Mouse (Mus musculus): ENCODE data around the gene Slc2a10.

DNA sequence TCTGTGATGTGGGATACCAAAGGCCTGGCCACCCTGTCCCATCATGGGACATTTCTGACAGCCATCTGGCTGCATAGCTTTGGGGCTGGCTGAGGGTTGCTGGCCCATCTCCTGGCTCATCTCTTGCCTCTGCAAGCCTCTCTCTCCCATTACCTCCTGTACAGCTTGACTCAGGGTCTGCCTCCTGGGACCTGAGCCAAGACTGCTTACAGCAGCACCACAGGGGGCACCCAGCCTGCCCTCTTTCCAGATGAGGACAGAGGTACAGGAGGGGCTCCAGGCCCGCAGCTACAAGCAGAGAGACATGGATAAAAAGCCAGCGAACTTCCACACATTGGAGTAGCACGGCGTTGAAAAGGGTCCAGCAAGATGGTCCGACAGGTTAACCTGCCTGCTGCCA, 17.2 kb upstream of the Slc2a10 start:
- TF ChIP-seq HCFC1 (IDR thresholded peaks at IDR 0.05; ENCODE audit: borderline replicate concordance, insufficient read depth, low read length) = no peak
- TF ChIP-seq MAFK (IDR thresholded peaks at IDR 0.05; ENCODE audit: insufficient read depth, low read depth, low read length) = no peak
- no peak for TF ChIP-seq CHD2 (IDR thresholded peaks at IDR 0.05; ENCODE audit: low read depth, low read length)
- no peak for TF ChIP-seq ZNF384 (IDR thresholded peaks at IDR 0.05; ENCODE audit: low read depth, low read length)
- TF ChIP-seq ZC3H11A (IDR thresholded peaks at IDR 0.05; ENCODE audit: borderline replicate concordance, low read depth, low read length) = no peak

All from ES-E14 (cell line).